Mouse (Mus musculus) heart, adult 2 months (tissue): ENCODE measurements around the gene Zfp599.

Experiments
- CTCF ChIP-seq: fragments of 200-600 bp; IDR thresholded peaks from 2 replicates; pipeline ENCODE4 v1.8.1; 2022; ENCODE audit warnings: antibody characterized with exemption, mild to moderate bottlenecking, moderate library complexity
- EP300 ChIP-seq: fragments of 200-500 bp; IDR thresholded peaks from 2 replicates; pipeline ENCODE4 v1.6.1; 2011; ENCODE audit warnings: low read depth, low read length, control low read depth; ENCODE audit not compliant: insufficient read depth

DNA sequence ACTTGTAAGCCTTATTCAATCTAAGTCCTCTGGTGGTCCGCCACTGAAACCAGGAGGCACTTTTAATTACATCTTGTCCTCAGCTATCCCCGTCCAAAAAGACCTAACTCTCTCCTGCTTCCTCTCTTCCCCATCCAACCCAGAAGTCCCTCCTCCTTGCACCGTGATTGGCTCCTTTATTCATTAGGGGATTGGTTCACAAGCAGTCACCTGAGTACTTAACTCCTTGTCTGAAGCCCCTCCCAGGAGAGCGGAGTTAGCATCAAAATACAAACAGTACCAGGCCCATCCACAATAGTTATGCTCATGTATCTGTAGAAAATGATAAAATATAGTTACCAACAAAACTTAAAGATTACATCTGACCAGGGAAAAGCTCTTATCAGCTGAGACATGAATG, 19.7 kb downstream of the Zfp599 start:
- TF ChIP-seq CTCF (no peak), EP300 (no peak)
